Mouse (Mus musculus): Measurements from ENCODE around the gene Naaladl2. TPM values are rescaled to one million over a fixed set of nuclear protein-coding genes. Genes with fewer than 3 reads are reported as not detected.

Naaladl2 gene
- polyA plus RNA-seq, 1 experiment from 2014 or later, result 2.7 TPM

GRCm38 (mm10) chr3:24124034-24124433, 1020.0 kb downstream of the Naaladl2 start:
- Histone ChIP-seq H3K9me3 (no peaks in the 10 kb centered on the region), H3K4me1 (replicated peaks) (no peaks in the 10 kb centered on the region), H3K4me3 (replicated peaks) (no peak overlapping the region), H3K27ac (no peak overlapping the region), H3K9ac (no peak overlapping the region), H3K36me3 (no peaks in the 10 kb centered on the region), H3K4me2 (replicated peaks) (no peak overlapping the region), H3K27me3 (replicated peaks) (no peaks in the 10 kb centered on the region)
- ATAC-seq, result no peak
- WGBS, result 80% methylated on average over 2 of the region's 2 CpGs

GRCm38 (mm10) chr3:24118136-24118535, 1025.9 kb downstream of the Naaladl2 start:
- no peak overlapping the region for H3K4me3 ChIP-seq (replicated peaks)
- H3K4me1 ChIP-seq (replicated peaks), result no peaks in the 10 kb centered on the region
- H3K36me3 ChIP-seq, result no peaks in the 10 kb centered on the region
- no peaks in the 10 kb centered on the region for H3K9me3 ChIP-seq
- no peak overlapping the region for H3K9ac ChIP-seq
- 88% methylated on average over 6 of the region's 6 CpGs for WGBS
- H3K4me2 ChIP-seq (replicated peaks), result no peak overlapping the region
- no peaks in the 10 kb centered on the region for H3K27me3 ChIP-seq (replicated peaks)
- ATAC-seq, result no peak
- H3K27ac ChIP-seq, result no peak overlapping the region

GRCm38 (mm10) chr3:24114849-24115248, 1029.2 kb downstream of the Naaladl2 start:
- H3K4me2 ChIP-seq (replicated peaks), result no peak overlapping the region
- H3K27ac ChIP-seq, result no peak overlapping the region
- H3K4me3 ChIP-seq (replicated peaks), result no peak overlapping the region
- H3K27me3 ChIP-seq (replicated peaks), result no peaks in the 10 kb centered on the region
- no peaks in the 10 kb centered on the region for H3K4me1 ChIP-seq (replicated peaks)
- H3K9ac ChIP-seq, result no peak overlapping the region
- 50% methylated on average over 3 of the region's 3 CpGs for WGBS
- H3K36me3 ChIP-seq, result no peaks in the 10 kb centered on the region
- H3K9me3 ChIP-seq, result no peaks in the 10 kb centered on the region
- ATAC-seq, result no peak

GRCm38 (mm10) chr3:24113360-24113759, 1030.7 kb downstream of the Naaladl2 start:
- H3K27ac ChIP-seq, result no peak overlapping the region
- no peaks in the 10 kb centered on the region for H3K4me1 ChIP-seq (replicated peaks)
- H3K36me3 ChIP-seq, result no peaks in the 10 kb centered on the region
- no peaks in the 10 kb centered on the region for H3K27me3 ChIP-seq (replicated peaks)
- H3K9me3 ChIP-seq, result no peaks in the 10 kb centered on the region
- no peak for ATAC-seq
- no peak overlapping the region for H3K4me2 ChIP-seq (replicated peaks)
- 83% methylated on average over 2 of the region's 2 CpGs for WGBS
- H3K9ac ChIP-seq, result no peak overlapping the region
- H3K4me3 ChIP-seq (replicated peaks), result no peak overlapping the region

- H3K4me1 ChIP-seq (replicated peaks), result no peaks in the 10 kb centered on the region
- WGBS, result 73% methylated on average over 1 of the region's 1 CpGs
- no peaks in the 10 kb centered on the region for H3K27me3 ChIP-seq (replicated peaks)
- ATAC-seq, result peak; percentile 63; the same call in 1 of the 2 replicates
- H3K36me3 ChIP-seq, result no peaks in the 10 kb centered on the region
- H3K4me3 ChIP-seq (replicated peaks), result no peak overlapping the region
- no peak overlapping the region for H3K4me2 ChIP-seq (replicated peaks)
- no peak overlapping the region for H3K9ac ChIP-seq
- H3K9me3 ChIP-seq, result no peaks in the 10 kb centered on the region
- H3K27ac ChIP-seq, result no peak overlapping the region
These were observed 1037.7 kb downstream of the Naaladl2 start for GRCm38 (mm10) chr3:24106391-24106790.

- no peak overlapping the region for H3K4me2 ChIP-seq (replicated peaks)
- 64% methylated on average over 4 of the region's 4 CpGs for WGBS
- H3K27ac ChIP-seq, result no peak overlapping the region
- ATAC-seq, result no peak
- no peaks in the 10 kb centered on the region for H3K4me1 ChIP-seq (replicated peaks)
- H3K9me3 ChIP-seq, result no peaks in the 10 kb centered on the region
- no peak overlapping the region for H3K4me3 ChIP-seq (replicated peaks)
- H3K9ac ChIP-seq, result no peak overlapping the region
- no peaks in the 10 kb centered on the region for H3K27me3 ChIP-seq (replicated peaks)
- no peaks in the 10 kb centered on the region for H3K36me3 ChIP-seq
These were observed 1064.3 kb downstream of the Naaladl2 start for GRCm38 (mm10) chr3:24079761-24080160.

GRCm38 (mm10) chr3:24071169-24071797, 1072.8 kb downstream of the Naaladl2 start:
- WGBS, result 51% methylated on average over 3 of the region's 3 CpGs

GRCm38 (mm10) chr3:24070424-24071168, 1073.5 kb downstream of the Naaladl2 start:
- Histone ChIP-seq H3K27me3 (replicated peaks) (no peaks in the 10 kb centered on the region), H3K9me3 (no peaks in the 10 kb centered on the region), H3K4me3 (replicated peaks) (no peak overlapping the region), H3K9ac (no peak overlapping the region), H3K36me3 (no peaks in the 10 kb centered on the region), H3K4me1 (replicated peaks) (no peaks in the 10 kb centered on the region), H3K4me2 (replicated peaks) (no peak overlapping the region), H3K27ac (no peak overlapping the region)
- WGBS, result 44% methylated on average over 4 of the region's 4 CpGs
- ATAC-seq, result no peak

More at GRCm38 (mm10) chr3:24071169-24071797, 1072.8 kb downstream of the Naaladl2 start:
- H3K4me2 ChIP-seq (replicated peaks), result no peak overlapping the region
- H3K9me3 ChIP-seq, result no peaks in the 10 kb centered on the region
- ATAC-seq, result 0 out of 2 replicates have a peak, but pooled peaks have one; percentile 28
- no peaks in the 10 kb centered on the region for H3K4me1 ChIP-seq (replicated peaks)
- H3K27ac ChIP-seq, result no peak overlapping the region
- no peak overlapping the region for H3K4me3 ChIP-seq (replicated peaks)
- no peaks in the 10 kb centered on the region for H3K27me3 ChIP-seq (replicated peaks)
- no peaks in the 10 kb centered on the region for H3K36me3 ChIP-seq
- no peak overlapping the region for H3K9ac ChIP-seq

GRCm38 (mm10) chr3:24048217-24048616, 1095.8 kb downstream of the Naaladl2 start:
- no peak overlapping the region for H3K9ac ChIP-seq
- H3K9me3 ChIP-seq, result no peaks in the 10 kb centered on the region
- no peaks in the 10 kb centered on the region for H3K36me3 ChIP-seq
- H3K27ac ChIP-seq, result no peak overlapping the region
- H3K4me3 ChIP-seq (replicated peaks), result no peak overlapping the region
- no peaks in the 10 kb centered on the region for H3K27me3 ChIP-seq (replicated peaks)
- no peaks in the 10 kb centered on the region for H3K4me1 ChIP-seq (replicated peaks)
- H3K4me2 ChIP-seq (replicated peaks), result no peak overlapping the region
- ATAC-seq, result no peak

- H3K4me2 ChIP-seq (replicated peaks), result no peak overlapping the region
- 88% methylated on average over 1 of the region's 1 CpGs for WGBS
- H3K36me3 ChIP-seq, result no peaks in the 10 kb centered on the region
- no peak overlapping the region for H3K27ac ChIP-seq
- no peaks in the 10 kb centered on the region for H3K9me3 ChIP-seq
- H3K9ac ChIP-seq, result no peak overlapping the region
- H3K27me3 ChIP-seq (replicated peaks), result no peaks in the 10 kb centered on the region
- no peak overlapping the region for H3K4me3 ChIP-seq (replicated peaks)
- no peak for ATAC-seq
- no peaks in the 10 kb centered on the region for H3K4me1 ChIP-seq (replicated peaks)
These were observed 1142.3 kb downstream of the Naaladl2 start for GRCm38 (mm10) chr3:24001741-24002140.

GRCm38 (mm10) chr3:23973727-23974126, 1170.3 kb downstream of the Naaladl2 start:
- no peaks in the 10 kb centered on the region for H3K4me1 ChIP-seq (replicated peaks)
- no peaks in the 10 kb centered on the region for H3K36me3 ChIP-seq
- no peaks in the 10 kb centered on the region for H3K9me3 ChIP-seq
- H3K4me3 ChIP-seq (replicated peaks), result no peak overlapping the region
- no peak overlapping the region for H3K9ac ChIP-seq
- no peak overlapping the region for H3K27ac ChIP-seq
- no peaks in the 10 kb centered on the region for H3K27me3 ChIP-seq (replicated peaks)
- no peak overlapping the region for H3K4me2 ChIP-seq (replicated peaks)
- WGBS, result 79% methylated on average over 1 of the region's 1 CpGs
- ATAC-seq, result no peak

- Histone ChIP-seq H3K36me3 (no peaks in the 10 kb centered on the region), H3K9ac (no peak overlapping the region), H3K4me2 (replicated peaks) (no peak overlapping the region), H3K4me3 (replicated peaks) (no peak overlapping the region), H3K4me1 (replicated peaks) (no peaks in the 10 kb centered on the region), H3K27ac (no peak overlapping the region), H3K9me3 (no peaks in the 10 kb centered on the region), H3K27me3 (replicated peaks) (no peaks in the 10 kb centered on the region)
- 74% methylated on average over 4 of the region's 4 CpGs for WGBS
- no peak for ATAC-seq
These were observed 1171.1 kb downstream of the Naaladl2 start for GRCm38 (mm10) chr3:23972747-23973667.

Measured in intestine, embryonic 15.5 days (tissue).